Mouse (Mus musculus): ENCODE data around the gene Tmem100.

GRCm38 (mm10) chr11:89996406-89996805 lies 33.7 kb upstream of the Tmem100 start:
- no peak for TF ChIP-seq CTCF (IDR thresholded peaks at IDR 0.05)
- TF ChIP-seq EP300 (IDR thresholded peaks at IDR 0.05; ENCODE audit: insufficient read depth, low read depth, low read length), result no peak
